Mouse (Mus musculus) heart, postnatal 14 days (tissue): ENCODE measurements at regions not wholly inside any gene's neighbourhood (a gene's known extent, or its start where the extent isn't known, plus 50 kb on each side); places are given as distances from the start of the nearest gene placed in this dataset.
A peak's percentile ranks its signal among the peaks of the same experiment; 100 is the strongest.

Source experiments
- DNase-seq, 2 experiments: peaks; one replicate each; pipeline ENCODE4 v3.0.0; 2021 to 2022
- intact Hi-C: fragments of 180-260 bp; cut with DNase I; formaldehyde crosslinking; loops from one replicate; pipeline ENCODE4 v1.15.1; 2025

DNA sequence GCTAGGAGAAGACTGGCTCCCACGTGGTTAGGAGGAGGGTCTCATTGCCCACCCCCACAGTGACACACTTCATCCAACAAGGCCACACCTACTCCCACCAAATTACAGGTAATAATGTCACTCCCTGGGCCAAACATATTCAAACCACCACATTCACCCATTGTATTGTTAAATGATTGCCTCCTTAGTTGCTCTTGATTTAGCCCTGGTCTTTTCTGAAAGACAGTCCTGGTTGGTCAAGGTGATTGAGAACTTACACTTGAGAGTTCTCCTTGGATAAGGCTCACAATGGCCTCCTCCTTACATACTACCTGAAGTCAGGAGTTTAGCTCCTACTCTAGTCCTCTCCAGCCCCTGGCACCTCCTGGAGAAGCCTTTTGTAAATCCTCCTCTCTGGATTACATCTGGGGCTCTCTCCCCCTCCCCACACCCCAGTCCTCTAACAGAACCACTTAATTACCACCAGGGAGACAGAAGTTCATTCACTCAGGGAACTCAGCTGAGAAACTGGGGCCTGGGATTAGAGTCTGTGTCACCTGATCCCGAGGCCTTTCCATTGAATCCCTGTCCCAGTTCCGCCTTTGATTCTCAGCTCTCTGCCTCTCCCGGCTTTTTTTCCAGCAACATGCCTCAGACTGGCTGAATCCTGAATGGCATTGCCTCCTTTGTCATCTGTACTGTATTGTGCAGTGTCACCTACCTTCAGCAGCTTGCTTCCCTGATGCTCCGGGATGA is 122.3 kb upstream of the Tle3 start:
- intact Hi-C loops = no loop called here
- DNase-seq = no peak

DNA sequence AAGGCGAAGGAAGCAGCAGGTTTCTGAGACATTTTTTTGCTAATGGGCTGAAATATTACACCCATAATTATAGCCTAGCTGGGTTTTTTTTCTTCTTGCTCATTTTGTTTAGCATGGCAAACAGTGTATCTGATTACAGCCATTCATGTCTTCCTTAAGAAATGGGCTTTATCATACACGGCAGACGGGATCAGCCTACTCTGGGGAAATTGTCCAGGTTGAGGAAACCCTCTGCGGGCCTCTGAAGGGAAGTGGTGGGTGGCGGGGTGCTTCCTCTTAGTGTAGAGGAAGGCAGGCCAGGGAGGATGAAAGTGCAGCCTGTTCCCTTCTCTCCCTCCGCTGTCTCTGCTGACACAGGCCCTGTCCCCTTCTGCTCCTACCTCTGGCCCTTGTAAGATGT is 120.6 kb upstream of the Tle3 start:
- intact Hi-C loops = no loop called here
- peak; percentile 23 to 31 for DNase-seq

DNA sequence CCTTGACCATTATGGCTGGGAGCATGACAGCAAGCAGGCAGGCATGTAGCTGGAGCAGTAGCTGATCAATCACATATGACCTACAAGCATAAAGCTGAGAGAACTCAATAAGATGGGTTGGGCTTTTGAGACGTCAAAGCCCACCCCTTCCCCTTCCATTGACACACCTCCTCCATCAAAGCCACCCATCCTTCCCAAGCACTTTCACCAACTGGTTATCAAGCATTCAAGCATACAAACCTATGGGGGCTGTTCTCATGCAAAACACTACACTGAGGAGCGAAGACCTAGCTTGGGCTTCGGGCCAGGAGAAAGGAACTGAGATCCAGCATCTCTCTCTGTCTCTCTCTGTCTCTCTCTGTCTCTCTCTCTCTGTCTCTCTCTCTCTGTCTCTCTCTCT is 118.4 kb upstream of the Tle3 start:
- intact Hi-C loops = no loop called here
- DNase-seq = no peak

DNA sequence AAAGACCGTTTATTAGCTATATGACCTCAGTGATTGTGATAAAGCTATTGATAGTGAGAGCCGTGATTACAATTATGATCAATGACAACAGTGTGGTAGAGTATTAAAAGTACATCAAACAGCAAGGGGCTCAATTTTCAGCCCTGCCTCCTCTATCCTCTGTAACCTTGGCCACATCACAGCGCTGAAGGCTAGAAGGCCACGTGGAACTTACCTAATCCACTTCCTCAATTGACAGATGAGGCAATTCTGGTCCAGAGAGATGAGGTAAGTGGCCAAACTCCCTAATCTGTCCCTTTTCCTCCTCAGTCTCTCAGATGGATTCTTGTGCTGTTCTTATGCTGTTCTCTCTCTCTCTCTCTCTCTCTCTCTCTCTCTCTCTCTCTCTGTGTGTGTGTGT is 114.7 kb upstream of the Tle3 start:
- DNase-seq = no peak
- intact Hi-C loops = loop anchor here (5.0 kb wide), 1 partner anchor 35 kb away; no protein-coding TSS in a partner anchor

DNA sequence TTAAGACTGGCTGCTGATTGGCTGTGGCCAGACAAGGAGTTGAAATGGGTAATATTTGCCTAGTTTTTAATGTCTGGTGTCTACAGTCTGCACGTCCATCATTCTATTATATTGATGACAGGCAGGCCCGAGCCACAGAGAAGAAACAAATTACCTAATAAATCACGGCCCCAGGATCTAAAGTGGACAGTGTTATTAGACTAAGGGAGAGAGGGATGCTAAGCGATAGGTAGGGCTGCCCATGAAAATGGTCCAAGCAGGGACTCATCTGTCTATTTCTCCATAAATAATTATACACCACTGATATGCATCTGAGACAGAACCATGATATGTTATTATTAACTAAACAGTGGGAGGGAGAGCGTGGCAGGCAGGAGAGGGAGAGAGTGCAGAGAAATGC is 114.1 kb upstream of the Tle3 start:
- intact Hi-C loops = loop anchor here (5.0 kb wide), 1 partner anchor 36 kb away; no protein-coding TSS in a partner anchor
- DNase-seq = no peak

DNA sequence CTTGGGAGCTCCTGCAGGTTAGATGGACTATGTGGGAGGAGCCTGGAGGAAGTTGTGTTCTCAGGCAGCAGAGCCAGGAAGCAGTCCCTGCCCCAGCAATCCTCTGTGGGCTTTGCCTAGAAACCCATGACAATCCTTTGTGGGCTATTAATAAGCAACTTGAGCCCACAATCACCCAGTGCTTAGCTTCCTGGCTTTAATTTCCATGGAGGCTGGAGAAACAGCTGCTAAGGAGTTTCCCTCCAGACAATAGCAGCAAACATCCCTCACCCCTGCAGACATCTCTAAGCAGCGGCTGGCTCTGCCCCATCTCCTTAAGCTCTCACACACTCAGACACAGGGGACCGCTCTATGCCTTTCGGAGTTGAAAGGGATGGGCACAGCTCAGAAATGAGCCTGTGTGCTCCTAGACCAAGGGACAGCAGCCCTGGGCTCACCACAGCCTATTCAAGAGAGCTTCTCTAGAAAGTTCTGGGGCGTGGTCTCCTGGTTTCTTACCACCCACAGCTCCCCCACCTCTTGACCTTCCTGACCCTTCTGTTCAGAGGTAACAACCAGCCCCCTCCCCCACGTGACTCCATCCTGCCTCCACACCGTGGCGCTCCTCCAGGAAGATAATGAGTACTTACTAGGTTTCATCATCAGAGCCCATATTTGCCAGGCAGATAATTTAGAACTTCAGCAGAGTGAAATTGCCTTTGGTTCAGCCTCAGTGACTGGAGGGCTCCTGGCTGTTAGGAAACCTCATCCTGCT is 112.6 kb upstream of the Tle3 start:
- intact Hi-C loops = loop anchor here (5.0 kb wide), 1 partner anchor 37 kb away; no protein-coding TSS in a partner anchor
- DNase-seq = peak; percentile 38 to 44

DNA sequence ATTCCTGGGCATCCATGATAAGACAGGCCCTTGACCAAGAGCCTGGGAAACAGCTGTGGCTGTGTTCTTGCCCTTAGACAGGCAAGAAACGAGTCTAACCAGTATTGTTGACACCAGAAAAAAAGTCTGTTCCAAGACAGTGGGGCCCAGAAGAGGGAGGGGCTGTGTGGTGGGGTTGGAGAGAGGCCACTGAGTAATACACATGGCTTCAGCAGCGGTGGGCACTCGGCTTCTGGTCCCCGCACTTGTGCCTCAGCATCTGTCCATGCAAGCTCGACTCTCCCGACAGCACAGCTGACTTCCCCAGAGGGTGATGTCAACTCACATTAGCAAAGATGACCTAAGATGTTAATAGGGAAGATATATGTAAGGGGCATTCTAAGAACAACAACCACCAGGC is 110.9 kb upstream of the Tle3 start:
- intact Hi-C loops = no loop called here
- DNase-seq = no peak

DNA sequence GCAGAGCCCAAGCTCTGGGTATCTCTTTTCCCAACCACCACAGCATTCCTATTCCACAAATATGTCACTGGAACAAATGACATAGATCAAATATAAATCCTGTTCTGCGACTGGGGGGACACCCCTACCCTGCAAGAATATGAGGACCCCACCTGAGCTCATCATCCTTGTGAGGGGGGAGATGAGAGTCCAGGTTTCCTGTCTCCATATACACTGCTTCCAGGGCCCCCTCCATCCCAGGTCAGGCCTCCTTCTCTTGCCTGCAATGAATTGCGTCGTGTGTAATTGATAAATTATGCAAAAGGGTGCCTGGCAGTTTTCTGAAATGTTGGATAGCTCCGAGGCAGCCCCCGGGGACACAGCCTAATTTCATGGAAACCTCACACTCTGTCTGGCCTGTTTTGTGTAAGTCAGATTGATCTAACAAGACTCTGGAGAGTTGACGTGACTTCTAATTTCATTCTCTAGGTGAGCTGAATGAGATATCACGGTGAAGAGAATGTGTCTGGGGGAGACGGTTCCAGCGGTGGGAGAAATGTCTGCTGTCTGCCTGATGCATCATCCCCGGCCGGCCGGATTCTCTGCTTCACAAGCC is 110.3 kb upstream of the Tle3 start:
- no peak for DNase-seq
- intact Hi-C loops = no loop called here

DNA sequence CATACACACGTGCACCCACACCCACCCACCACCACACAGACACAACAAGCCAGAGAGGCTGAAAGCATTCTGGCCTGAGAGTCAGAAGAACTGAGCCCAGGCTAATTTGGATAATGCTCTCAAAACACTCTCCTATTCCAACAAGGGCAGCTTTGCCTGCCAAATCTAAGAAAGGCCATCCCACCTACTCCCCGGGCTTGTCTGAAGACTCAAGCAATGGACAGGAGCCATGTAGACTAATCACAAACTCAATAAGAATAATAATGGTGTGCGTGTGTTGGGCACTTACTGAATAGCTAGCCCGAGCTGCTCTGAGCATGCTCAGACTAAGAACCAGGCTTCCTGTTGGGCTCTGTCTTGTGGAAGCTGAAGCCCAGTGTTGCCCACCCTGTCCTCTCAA is 108.8 kb upstream of the Tle3 start:
- no peak for DNase-seq
- intact Hi-C loops = no loop called here

DNA sequence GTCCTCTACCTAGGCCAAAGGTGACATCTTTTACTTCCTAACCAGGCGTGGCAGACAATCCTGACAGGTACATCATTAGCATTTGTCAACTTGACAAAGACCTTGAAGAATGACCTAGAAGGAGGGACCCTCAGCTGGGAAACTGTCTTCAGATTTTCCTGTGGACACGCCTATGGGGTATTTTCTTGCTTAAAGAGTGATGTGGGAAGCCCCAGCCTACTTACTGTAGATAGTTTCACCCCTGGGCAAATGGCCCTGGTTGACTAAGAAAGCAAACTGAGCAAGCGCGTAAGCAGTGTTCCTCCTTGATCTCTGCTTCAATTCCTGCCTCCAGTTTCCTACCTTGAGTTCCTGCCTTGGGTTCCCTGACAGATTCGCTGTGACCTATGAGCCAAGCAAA is 106.7 kb upstream of the Tle3 start:
- intact Hi-C loops = no loop called here

DNA sequence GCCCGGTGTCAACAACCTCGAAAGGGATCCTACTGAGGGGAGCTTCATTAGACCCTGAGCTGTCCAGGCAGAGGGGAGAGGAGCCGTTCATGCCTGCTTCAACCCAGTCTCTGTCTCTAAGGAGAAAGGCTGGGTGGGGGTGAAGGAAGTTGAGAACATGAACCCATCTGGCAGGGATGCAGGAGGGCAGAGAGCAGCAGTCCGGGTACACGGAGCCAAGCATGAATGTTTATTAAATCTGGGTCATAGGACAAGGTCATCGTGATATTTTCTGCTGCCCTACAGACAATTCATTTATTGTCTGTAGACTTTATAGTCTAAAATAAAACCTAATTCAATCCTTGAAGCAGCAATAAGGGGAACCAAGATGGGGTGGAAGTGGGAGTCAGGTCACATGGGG is 105.2 kb upstream of the Tle3 start:
- DNase-seq = no peak
- intact Hi-C loops = no loop called here

More for the DNA sequence above, 106.7 kb upstream of the Tle3 start:
- DNase-seq = no peak

DNA sequence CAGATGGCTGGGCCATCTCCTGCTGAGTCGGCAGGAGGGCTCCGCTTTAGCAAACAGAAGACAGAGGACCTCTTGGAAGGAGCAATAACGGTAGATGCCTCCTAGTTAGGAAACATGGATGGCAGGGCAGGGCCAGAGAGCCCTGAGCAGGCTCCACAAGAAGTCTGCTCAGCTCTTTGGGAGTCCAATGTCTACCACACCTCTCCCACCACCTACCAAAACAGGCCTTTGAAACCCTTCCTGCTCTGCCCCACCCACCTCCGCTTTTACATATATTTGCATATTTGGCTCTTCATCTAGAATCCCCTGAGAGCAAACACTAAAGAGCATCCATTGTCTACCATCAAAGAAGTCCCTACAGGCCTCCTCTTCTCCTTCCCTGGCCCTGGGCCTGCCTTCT is 104.6 kb upstream of the Tle3 start:
- intact Hi-C loops = no loop called here

DNA sequence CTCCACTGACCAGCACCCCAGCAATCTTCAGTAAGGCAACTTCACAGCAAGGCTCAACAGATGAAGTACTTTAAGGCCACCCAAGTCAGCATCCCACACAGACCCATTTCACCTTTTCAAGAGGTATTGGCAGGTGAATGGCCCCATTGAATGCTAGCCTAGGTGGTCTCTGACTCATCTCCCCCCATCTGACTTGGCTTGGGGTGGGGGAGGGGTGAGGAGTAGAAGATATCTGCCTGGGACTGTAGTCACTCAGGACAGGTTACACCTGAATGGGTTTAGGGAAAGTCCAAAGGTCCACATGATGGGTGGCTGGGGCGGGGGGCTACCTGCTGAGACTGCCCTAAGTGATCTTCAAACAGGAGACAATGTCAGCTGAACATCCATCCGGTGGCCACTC is 104.0 kb upstream of the Tle3 start:
- no peak for DNase-seq

More for the DNA sequence above, 104.6 kb upstream of the Tle3 start:
- no peak for DNase-seq

DNA sequence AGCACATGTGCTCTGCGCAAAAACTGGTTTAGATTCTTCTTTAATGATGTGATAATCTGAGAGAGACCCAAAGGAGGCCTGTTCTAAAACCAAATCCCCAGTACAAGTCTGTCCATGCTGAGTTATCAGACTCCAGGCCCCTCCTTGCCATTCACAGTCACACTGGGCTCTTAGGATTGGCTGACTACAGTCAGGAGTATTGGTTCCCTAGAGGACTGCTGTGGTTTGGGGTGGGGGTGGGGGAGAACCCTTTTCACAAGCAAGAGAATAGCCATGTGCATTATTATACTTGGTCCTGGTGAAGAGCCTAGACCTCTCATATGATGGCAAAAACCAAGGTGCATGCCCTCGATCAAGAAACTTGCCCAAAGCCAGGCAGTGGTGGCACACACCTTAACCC is 103.5 kb upstream of the Tle3 start:
- DNase-seq = no peak
- intact Hi-C loops = no loop called here

More for the DNA sequence above, 104.0 kb upstream of the Tle3 start:
- intact Hi-C loops = no loop called here

DNA sequence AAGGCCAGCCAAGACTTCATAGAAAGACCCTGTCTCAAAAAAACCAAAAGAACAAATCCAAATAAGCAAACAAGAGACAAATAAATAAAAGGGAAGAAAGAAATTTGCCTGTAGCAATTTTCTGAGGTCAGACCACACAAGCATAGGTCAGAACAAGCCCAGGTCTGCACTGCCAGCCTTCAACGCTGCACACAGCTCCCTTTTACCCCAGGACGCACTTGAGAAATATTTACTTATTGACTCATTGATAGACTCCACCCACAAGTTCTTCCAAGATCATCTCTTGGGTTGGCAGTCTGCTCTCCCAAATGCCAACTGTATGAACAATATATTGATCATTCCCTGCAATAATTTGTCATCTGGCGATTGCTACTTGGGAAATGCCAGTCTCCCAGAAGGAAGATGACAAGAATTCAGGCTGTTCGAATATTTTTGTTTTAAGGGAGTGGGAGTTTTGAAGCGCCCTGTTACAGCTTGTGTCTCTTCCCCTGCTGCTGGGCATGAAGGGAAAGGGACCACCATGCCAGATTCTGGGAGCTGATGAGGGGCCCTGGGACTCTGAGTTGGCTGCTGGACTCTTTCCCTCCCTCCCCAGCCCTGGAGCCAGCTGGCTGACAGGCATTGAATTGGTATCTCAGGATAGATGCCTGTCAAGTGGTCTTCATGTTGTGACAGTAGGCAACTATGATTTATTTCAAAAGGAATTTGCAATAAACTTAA is 102.9 kb upstream of the Tle3 start:
- intact Hi-C loops = no loop called here
- DNase-seq = no peak

DNA sequence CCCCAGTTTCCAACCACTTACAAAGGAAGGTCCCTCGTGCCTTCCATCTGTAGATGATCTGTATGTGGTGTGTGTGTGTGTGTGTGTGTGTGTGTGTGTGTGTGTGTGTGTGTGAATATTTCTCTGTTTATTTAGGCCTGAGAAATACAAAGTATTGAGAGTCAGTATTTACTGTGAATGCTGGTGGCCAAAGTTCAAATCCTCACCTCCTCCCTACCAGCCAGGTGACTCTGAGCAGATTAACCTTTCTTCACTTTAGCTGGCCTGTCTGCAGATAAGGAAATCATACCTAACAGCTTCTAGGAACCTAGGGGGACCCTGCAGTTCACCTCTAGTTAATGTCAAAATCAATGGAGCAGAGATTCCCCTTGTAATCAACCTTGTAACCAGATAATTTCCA is 100.9 kb upstream of the Tle3 start:
- intact Hi-C loops = no loop called here
- DNase-seq = no peak

DNA sequence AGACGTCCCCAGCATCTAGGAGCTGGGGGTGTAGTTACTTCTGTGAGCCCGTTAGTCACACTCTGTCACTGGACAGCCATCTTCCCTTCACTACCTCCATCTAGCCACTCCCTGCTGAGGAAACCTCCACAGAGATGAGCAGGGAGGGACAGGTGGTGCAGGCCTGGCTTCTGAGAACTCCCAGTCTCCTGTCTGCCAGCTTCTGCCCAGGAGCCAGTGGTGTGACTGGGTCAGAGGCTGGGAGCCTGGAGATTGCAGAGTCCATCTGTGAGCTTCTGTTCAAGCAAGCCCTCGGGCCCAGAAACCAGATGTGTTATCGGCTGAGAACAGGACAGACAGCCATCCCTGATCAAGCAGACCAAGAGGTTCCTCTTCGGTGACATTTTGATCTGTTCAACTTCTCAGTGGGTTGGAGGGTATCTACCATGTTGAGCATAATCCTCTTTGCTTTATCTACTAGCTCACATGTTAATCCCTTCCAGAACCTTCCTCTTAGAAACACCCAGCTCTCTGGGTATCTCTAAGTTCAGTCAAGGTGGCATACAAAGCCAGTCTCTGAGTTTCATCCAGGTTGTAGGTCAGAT is 100.3 kb upstream of the Tle3 start:
- DNase-seq = no peak
- intact Hi-C loops = no loop called here

DNA sequence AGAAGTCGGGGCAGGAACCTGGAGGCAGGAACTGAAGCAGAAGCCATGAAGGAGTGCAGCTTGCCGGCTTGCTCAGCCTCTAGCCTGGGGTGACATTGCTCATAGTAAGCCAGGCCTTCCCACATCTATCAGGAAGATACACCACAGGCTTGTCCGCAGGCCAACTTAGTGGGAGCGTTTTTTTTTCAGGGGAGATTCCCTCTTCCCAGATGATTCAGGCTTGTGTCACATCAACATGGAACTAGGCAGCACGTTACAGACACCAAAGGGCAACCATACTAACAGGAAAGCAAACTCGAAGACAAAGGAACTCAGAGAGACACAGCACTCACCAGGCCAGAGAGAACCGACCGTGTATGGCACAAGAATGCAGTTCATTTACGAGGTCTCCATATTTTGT is 98.1 kb upstream of the Tle3 start:
- intact Hi-C loops = no loop called here
- no peak for DNase-seq

DNA sequence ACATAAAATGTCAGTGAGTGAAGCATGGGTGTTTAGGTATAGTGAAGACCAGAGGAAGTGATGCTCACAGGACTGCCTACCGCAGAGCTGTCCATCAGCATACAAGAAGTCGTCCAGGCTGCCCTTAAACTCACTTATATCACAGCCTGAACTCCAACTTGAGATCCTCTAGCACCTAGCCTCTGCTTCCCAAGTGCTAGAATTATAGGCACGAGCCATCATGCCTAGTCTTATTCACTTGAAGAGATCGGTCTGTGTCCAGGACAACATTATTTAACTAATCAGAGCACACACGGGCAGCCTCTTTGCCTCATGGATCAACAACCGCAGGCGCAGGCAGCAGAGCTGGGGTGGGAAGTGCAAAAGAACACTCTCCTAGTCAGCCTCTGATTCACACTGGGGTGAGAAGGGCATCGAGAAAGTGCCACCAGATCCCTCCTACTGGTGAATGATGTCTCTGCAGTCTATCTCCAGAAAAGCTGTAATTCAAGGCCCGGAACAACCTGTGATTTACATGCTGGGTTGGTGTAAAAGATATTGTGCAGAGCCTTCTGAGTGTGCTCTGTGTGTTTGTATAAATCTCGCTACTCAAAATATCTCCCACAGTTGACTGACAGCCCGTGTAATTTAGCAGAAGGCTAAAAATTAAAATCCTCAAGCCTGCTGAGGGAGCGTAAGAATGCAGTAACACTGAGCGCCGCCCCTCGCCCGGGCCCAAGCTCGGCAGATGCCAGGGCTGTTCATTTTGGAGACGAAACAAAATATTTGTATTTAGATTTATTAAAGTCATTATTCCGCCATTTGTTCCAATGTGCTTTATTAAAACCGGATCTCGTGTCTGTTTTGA is 94.6 kb upstream of the Tle3 start:
- peak; percentile 19 to 50 for DNase-seq
- intact Hi-C loops = loop anchor here (5.0 kb wide), 1 partner anchor 230 kb away; no protein-coding TSS in a partner anchor
